Mouse (Mus musculus) stomach, embryonic 15.5 days (tissue): ENCODE data around the gene Tll1. TPM values are rescaled to one million over a fixed set of nuclear protein-coding genes. Genes with fewer than 3 reads are reported as not detected.

Experiments
- ATAC-seq: fragments of 200-750 bp; cut with Nextera tagmentation; 2 replicates; pipeline ENCODE4 v1.8.0; 2017; ENCODE audit warnings: low read depth, moderate number of reproducible peaks, moderate TSS enrichment; ENCODE audit not compliant: insufficient read depth, low FRiP score
- H3K27ac ChIP-seq: fragments of 300-500 bp; sonication (generic); 2 replicates; pipeline ENCODE4 v1.5.1; 2015; ENCODE audit warnings: mild to moderate bottlenecking, inconsistent platforms
- H3K27me3 ChIP-seq: fragments of 300-500 bp; sonication (generic); replicated peaks from 2 replicates; pipeline ENCODE4 v1.6.1; 2015; ENCODE audit warnings: inconsistent platforms
- H3K36me3 ChIP-seq: fragments of 300-500 bp; sonication (generic); 2 replicates; pipeline ENCODE4 v1.6.1; 2015; ENCODE audit warnings: inconsistent platforms
- H3K4me1 ChIP-seq: fragments of 300-500 bp; sonication (generic); 2 replicates; pipeline ENCODE4 v1.6.1; 2015; ENCODE audit warnings: inconsistent platforms
- H3K4me2 ChIP-seq: fragments of 300-500 bp; sonication (generic); 2 replicates; pipeline ENCODE4 v1.6.1; 2015; ENCODE audit warnings: mild to moderate bottlenecking, inconsistent platforms
- H3K4me3 ChIP-seq: fragments of 300-500 bp; sonication (generic); replicated peaks from 2 replicates; pipeline ENCODE4 v1.5.1; 2015; ENCODE audit warnings: inconsistent platforms
- H3K9ac ChIP-seq: fragments of 300-500 bp; sonication (generic); 2 replicates; pipeline ENCODE4 v1.6.1; 2015; ENCODE audit warnings: inconsistent platforms
- H3K9me3 ChIP-seq: fragments of 300-500 bp; sonication (generic); 2 replicates; pipeline ENCODE4 v1.6.1; 2016; ENCODE audit warnings: inconsistent platforms
- WGBS: fragments of 180-500 bp; shearing (Covaris S2); methylation state at CpG from one replicate; pipeline ENCODE4 v1.1.7; 2015; 5-methylcytosine and 5-hydroxymethylcytosine counted together
- polyA plus RNA-seq: library from polyadenylated mRNA; unstranded; fragments of >200 nt; fragmentation: Nextera tagmentation; extraction: Ambion mirVana; gene quantifications from 2 replicates; pipeline ENCODE4 v1.2.1, GENCODE M21; 2015

Tll1 gene
- polyA plus RNA-seq, 1 experiment from 2014 or later = 0.95 TPM

- H3K4me3 ChIP-seq = no peak overlapping the region
- ATAC-seq = no peak
- H3K9ac ChIP-seq = no peak overlapping the region
- WGBS = 62% methylated on average over 2 of the region's 2 CpGs
- H3K27me3 ChIP-seq = no peaks in the 10 kb centered on the region
- H3K36me3 ChIP-seq = no peaks in the 10 kb centered on the region
- H3K4me1 ChIP-seq = no peaks in the 10 kb centered on the region
- no peaks in the 10 kb centered on the region for H3K9me3 ChIP-seq
- no peak overlapping the region for H3K27ac ChIP-seq
- no peak overlapping the region for H3K4me2 ChIP-seq
Observed at GRCm38 (mm10) chr8:64193421-64193820, 12.7 kb downstream of the Tll1 start.

GRCm38 (mm10) chr8:64187881-64188280 lies 18.2 kb downstream of the Tll1 start:
- H3K36me3 ChIP-seq = no peaks in the 10 kb centered on the region
- no peaks in the 10 kb centered on the region for H3K4me1 ChIP-seq
- no peak overlapping the region for H3K9ac ChIP-seq
- H3K4me2 ChIP-seq = no peak overlapping the region
- 83% methylated on average over 2 of the region's 2 CpGs for WGBS
- ATAC-seq = no peak
- H3K27ac ChIP-seq = no peak overlapping the region
- H3K4me3 ChIP-seq = no peak overlapping the region
- no peaks in the 10 kb centered on the region for H3K27me3 ChIP-seq
- H3K9me3 ChIP-seq = no peaks in the 10 kb centered on the region

- Histone ChIP-seq H3K9ac (no peak overlapping the region), H3K4me2 (no peak overlapping the region), H3K36me3 (no peaks in the 10 kb centered on the region), H3K4me3 (no peak overlapping the region), H3K27ac (no peak overlapping the region), H3K9me3 (no peaks in the 10 kb centered on the region), H3K4me1 (no peaks in the 10 kb centered on the region), H3K27me3 (no peaks in the 10 kb centered on the region)
- WGBS = 79% methylated on average over 2 of the region's 2 CpGs
- ATAC-seq = no peak
Observed at GRCm38 (mm10) chr8:64176931-64177330, 29.1 kb downstream of the Tll1 start.

GRCm38 (mm10) chr8:64174916-64175315 lies 31.2 kb downstream of the Tll1 start:
- no peak overlapping the region for H3K4me3 ChIP-seq
- no peaks in the 10 kb centered on the region for H3K27me3 ChIP-seq
- H3K9me3 ChIP-seq = no peaks in the 10 kb centered on the region
- H3K36me3 ChIP-seq = no peaks in the 10 kb centered on the region
- H3K27ac ChIP-seq = no peak overlapping the region
- ATAC-seq = no peak
- 80% methylated on average over 3 of the region's 3 CpGs for WGBS
- H3K9ac ChIP-seq = no peak overlapping the region
- no peak overlapping the region for H3K4me2 ChIP-seq
- H3K4me1 ChIP-seq = no peaks in the 10 kb centered on the region

GRCm38 (mm10) chr8:64173759-64174158 lies 32.3 kb downstream of the Tll1 start:
- H3K27ac ChIP-seq = no peak overlapping the region
- H3K4me3 ChIP-seq = no peak overlapping the region
- H3K4me2 ChIP-seq = no peak overlapping the region
- no peaks in the 10 kb centered on the region for H3K27me3 ChIP-seq
- WGBS = 55% methylated on average over 2 of the region's 2 CpGs
- H3K9me3 ChIP-seq = no peaks in the 10 kb centered on the region
- ATAC-seq = no peak
- no peak overlapping the region for H3K9ac ChIP-seq
- no peaks in the 10 kb centered on the region for H3K36me3 ChIP-seq
- H3K4me1 ChIP-seq = no peaks in the 10 kb centered on the region

- ATAC-seq = no peak
- WGBS = 63% methylated on average over 9 of the region's 9 CpGs
Observed at GRCm38 (mm10) chr8:64152899-64153891, 52.9 kb downstream of the Tll1 start.

GRCm38 (mm10) chr8:64152216-64152804 lies 53.8 kb downstream of the Tll1 start:
- WGBS = 79% methylated on average over 9 of the region's 9 CpGs
- ATAC-seq = no peak
- Histone ChIP-seq H3K4me2 (no peak overlapping the region), H3K4me1 (no peaks in the 10 kb centered on the region), H3K4me3 (no peak overlapping the region), H3K36me3 (no peaks in the 10 kb centered on the region), H3K27ac (no peak overlapping the region), H3K27me3 (no peaks in the 10 kb centered on the region), H3K9me3 (no peaks in the 10 kb centered on the region), H3K9ac (no peak overlapping the region)

More at GRCm38 (mm10) chr8:64152899-64153891, 52.9 kb downstream of the Tll1 start:
- Histone ChIP-seq H3K4me1 (no peaks in the 10 kb centered on the region), H3K27ac (no peak overlapping the region), H3K4me3 (no peak overlapping the region), H3K4me2 (no peak overlapping the region), H3K9me3 (no peaks in the 10 kb centered on the region), H3K36me3 (no peaks in the 10 kb centered on the region), H3K27me3 (no peaks in the 10 kb centered on the region), H3K9ac (no peak overlapping the region)

- no peaks in the 10 kb centered on the region for H3K9me3 ChIP-seq
- H3K36me3 ChIP-seq = no peaks in the 10 kb centered on the region
- ATAC-seq = no peak
- no peak overlapping the region for H3K27ac ChIP-seq
- no peak overlapping the region for H3K4me2 ChIP-seq
- 72% methylated on average over 1 of the region's 1 CpGs for WGBS
- no peak overlapping the region for H3K4me3 ChIP-seq
- H3K27me3 ChIP-seq = no peaks in the 10 kb centered on the region
- no peak overlapping the region for H3K9ac ChIP-seq
- H3K4me1 ChIP-seq = no peaks in the 10 kb centered on the region
Observed at GRCm38 (mm10) chr8:64136593-64136992, 69.5 kb downstream of the Tll1 start.

- no peak for ATAC-seq
- Histone ChIP-seq H3K27ac (no peak overlapping the region), H3K27me3 (no peaks in the 10 kb centered on the region), H3K9ac (no peak overlapping the region), H3K36me3 (no peaks in the 10 kb centered on the region), H3K4me3 (no peak overlapping the region), H3K4me1 (no peaks in the 10 kb centered on the region), H3K4me2 (no peak overlapping the region), H3K9me3 (no peaks in the 10 kb centered on the region)
- 63% methylated on average over 2 of the region's 2 CpGs for WGBS
Observed at GRCm38 (mm10) chr8:64107190-64107589, 98.9 kb downstream of the Tll1 start.

- no peak overlapping the region for H3K4me3 ChIP-seq
- H3K4me2 ChIP-seq = no peak overlapping the region
- no peaks in the 10 kb centered on the region for H3K9me3 ChIP-seq
- H3K9ac ChIP-seq = no peak overlapping the region
- no peaks in the 10 kb centered on the region for H3K27me3 ChIP-seq
- H3K36me3 ChIP-seq = no peaks in the 10 kb centered on the region
- no peak overlapping the region for H3K27ac ChIP-seq
- ATAC-seq = no peak
- no peaks in the 10 kb centered on the region for H3K4me1 ChIP-seq
- WGBS = 74% methylated on average over 2 of the region's 2 CpGs
Observed at GRCm38 (mm10) chr8:64073396-64073795, 132.7 kb downstream of the Tll1 start.

GRCm38 (mm10) chr8:64059867-64060266 lies 146.2 kb downstream of the Tll1 start:
- no peaks in the 10 kb centered on the region for H3K36me3 ChIP-seq
- no peak overlapping the region for H3K4me2 ChIP-seq
- WGBS = 30% methylated on average over 2 of the region's 2 CpGs
- H3K9me3 ChIP-seq = no peaks in the 10 kb centered on the region
- ATAC-seq = no peak
- H3K4me3 ChIP-seq = no peak overlapping the region
- H3K4me1 ChIP-seq = no peaks in the 10 kb centered on the region
- H3K27me3 ChIP-seq = no peaks in the 10 kb centered on the region
- no peak overlapping the region for H3K27ac ChIP-seq
- no peak overlapping the region for H3K9ac ChIP-seq

GRCm38 (mm10) chr8:64057571-64057970 lies 148.5 kb downstream of the Tll1 start:
- H3K4me1 ChIP-seq = no peaks in the 10 kb centered on the region
- H3K27ac ChIP-seq = no peak overlapping the region
- no peaks in the 10 kb centered on the region for H3K9me3 ChIP-seq
- H3K4me2 ChIP-seq = no peak overlapping the region
- no peak overlapping the region for H3K4me3 ChIP-seq
- no peak overlapping the region for H3K9ac ChIP-seq
- WGBS = 69% methylated on average over 4 of the region's 4 CpGs
- H3K36me3 ChIP-seq = no peaks in the 10 kb centered on the region
- no peaks in the 10 kb centered on the region for H3K27me3 ChIP-seq
- no peak for ATAC-seq
